Mouse (Mus musculus) cerebellum, adult 11 months (tissue): ENCODE results near the gene Nat8f2.

Experiments
- DNase-seq: peaks from one replicate; pipeline ENCODE4 v3.0.0; 2022

The Nat8f2 gene

DNA sequence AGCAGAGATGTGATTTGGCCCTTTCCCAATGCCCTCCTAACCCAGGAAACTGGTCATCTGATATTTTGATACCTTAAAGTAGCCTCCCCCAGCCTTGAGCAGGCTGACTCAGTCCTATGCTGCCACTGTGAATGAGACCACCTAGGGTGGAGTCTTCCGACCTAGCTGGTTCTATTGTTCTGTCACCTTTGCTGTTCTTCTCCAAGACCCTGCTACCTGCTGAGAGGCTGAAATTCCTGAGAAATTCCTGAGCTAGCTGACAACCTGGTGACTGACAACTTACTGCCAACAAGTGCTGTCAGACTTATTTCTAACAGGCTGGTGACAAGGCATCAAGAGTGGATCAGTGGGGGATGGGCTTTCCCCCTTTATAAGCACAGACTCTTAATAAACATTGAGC, 50.6 kb downstream of the Nat8f2 start:
- no peak for DNase-seq
